ENCODE assay signal across 18 mouse cellular contexts in genomic region chr4:141861591-141862295, GRCm38 (mm10). TPM values are rescaled to one million over a fixed set of nuclear protein-coding genes. Genes with fewer than 3 reads are reported as not detected.
A peak's percentile ranks its signal among the peaks of the same experiment; 100 is the strongest.
DNase-seq lines count a peak whose midpoint lies in the region; ATAC-seq and TF ChIP-seq lines count a peak whose summit lies in the region.
"Had no signal": no experiment of that assay in that cellular context is flagged by ENCODE, and none has a peak within 500 bp of the region (broad histone marks: within the 10 kb centered on the region; RNA-seq: fewer than 3 reads in every experiment).

No protein-coding gene starts in this region.

- peaks cover 3% of the 10 kb centered on the region; the same call in 1 of the 2 replicates for H3K4me1 ChIP-seq in lung, postnatal 0 days (ENCODE audit: insufficient read depth, low read depth, low read length)
- peaks cover 10% of the 10 kb centered on the region for H3K4me1 ChIP-seq in limb, embryonic 10.5 days

- no peaks in the 10 kb centered on the region for H3K36me3 ChIP-seq in lung, postnatal 0 days (ENCODE audit: insufficient read depth, low read length)
- H3K36me3 ChIP-seq in limb, embryonic 10.5 days: peaks cover 19% of the 10 kb centered on the region

- no peak overlapping the region for H3K4me3 ChIP-seq in lung, postnatal 0 days (ENCODE audit: low read depth, low read length)
- H3K4me3 ChIP-seq in limb, embryonic 10.5 days: no peak overlapping the region
- H3K4me3 ChIP-seq: embryonic facial prominence, embryonic 13.5 days; forebrain, embryonic 13.5 days; heart, embryonic 13.5 days; lung, embryonic 15.5 days had no signal

- TF ChIP-seq EP300 in lung, postnatal 0 days (IDR thresholded peaks at IDR 0.05): peak; percentile 24; the same call in 1 of the 2 replicates

- H3K4me2 ChIP-seq in lung, postnatal 0 days (replicated peaks; ENCODE audit: low read depth, low read length): no peak overlapping the region
- H3K4me2 ChIP-seq: embryonic facial prominence, embryonic 13.5 days; forebrain, embryonic 13.5 days; heart, embryonic 13.5 days; lung, embryonic 15.5 days had no signal

- ATAC-seq in lung, postnatal 0 days: peak; percentile 51
- ATAC-seq: forebrain, embryonic 13.5 days had no signal

- no peak overlapping the region; the same call in 1 of the 2 replicates for H3K27ac ChIP-seq in lung, postnatal 0 days (ENCODE audit: low read length)
- H3K27ac ChIP-seq in limb, embryonic 10.5 days: no peak overlapping the region; the same call in 1 of the 2 replicates
- H3K27ac ChIP-seq: embryonic facial prominence, embryonic 13.5 days; forebrain, embryonic 13.5 days; heart, embryonic 13.5 days; lung, embryonic 15.5 days had no signal

- no peaks in the 10 kb centered on the region for H3K27me3 ChIP-seq in lung, postnatal 0 days (replicated peaks; ENCODE audit: insufficient read depth, low read length)
- H3K27me3 ChIP-seq in limb, embryonic 10.5 days (ENCODE audit: low read depth, poor library complexity, severe bottlenecking): no peaks in the 10 kb centered on the region
- H3K27me3 ChIP-seq: embryonic facial prominence, embryonic 13.5 days; forebrain, embryonic 13.5 days; heart, embryonic 13.5 days; lung, embryonic 15.5 days had no signal

- no peaks in the 10 kb centered on the region for H3K9me3 ChIP-seq in lung, postnatal 0 days (ENCODE audit: low read length)
- H3K9me3 ChIP-seq in limb, embryonic 10.5 days (replicated peaks): no peaks in the 10 kb centered on the region
- H3K9me3 ChIP-seq: embryonic facial prominence, embryonic 13.5 days; forebrain, embryonic 13.5 days; heart, embryonic 13.5 days; lung, embryonic 15.5 days had no signal

- DNase-seq in adrenal gland, postnatal 25 days: peak; percentile 38
- DNase-seq in adrenal gland, postnatal 4 days (ENCODE audit: low spot score in 2 of 2): no peak
- peak; percentile 0 for DNase-seq in spleen, adult 12 weeks (ENCODE audit: low spot score)
- no peak for DNase-seq in spleen, adult 18-20 months
- peak; percentile 58 for DNase-seq in lung, postnatal 0 days (ENCODE audit: low spot score)
- DNase-seq in testis, postnatal 10 days (ENCODE audit: low spot score): peak; percentile 67
- DNase-seq in limb, embryonic 10.5 days (ENCODE audit: low spot score): no peak
- DNase-seq in retina, postnatal 1 day: no peak
- DNase-seq: cerebellum, adult 18-20 months; gastrocnemius, postnatal 14 days; thymus, postnatal 14 days had no signal

- H3K9ac ChIP-seq in lung, postnatal 0 days (replicated peaks; ENCODE audit: low read depth): no peak overlapping the region
- H3K9ac ChIP-seq: embryonic facial prominence, embryonic 13.5 days; forebrain, embryonic 13.5 days; heart, embryonic 13.5 days; lung, embryonic 15.5 days had no signal

- TF ChIP-seq CTCF in lung, postnatal 0 days (IDR thresholded peaks at IDR 0.05): no peak

- WGBS in lung, postnatal 0 days: 67% methylated on average over 17 of the region's 17 CpGs
- WGBS in limb, embryonic 10.5 days: 89% methylated on average over 17 of the region's 17 CpGs

RNA-seq across cellular contexts. Expression of gene Efhd2, which starts 13.0 kb away (rescaled TPM):
- total RNA-seq in adrenal gland, postnatal 25 days (2021): 20.9 and 30.8 TPM in 2 replicates
- 10 to 100 TPM; 36.3 to 37.1 TPM for total RNA-seq in adrenal gland, postnatal 4 days (2021)
- 81.6 and 88.4 TPM in 2 replicates for polyA plus RNA-seq in lung, postnatal 0 days (2015; fragmentation: Nextera tagmentation; extraction: Ambion mirVana)
- 33.7 and 35.1 TPM in 2 replicates for polyA plus RNA-seq in limb, embryonic 10.5 days (2016; fragmentation: Nextera tagmentation; extraction: Ambion mirVana)

RNA-seq across cellular contexts. Expression of gene Ctrc, which starts 15.6 kb away (rescaled TPM):
- not detected in 2 replicates for total RNA-seq in adrenal gland, postnatal 25 days (2021)
- total RNA-seq in adrenal gland, postnatal 4 days (2021): 10 to 100 TPM in 1 of 2 experiments, not detected in 1; 54.8 TPM
- polyA plus RNA-seq in lung, postnatal 0 days (2015; fragmentation: Nextera tagmentation; extraction: Ambion mirVana): not detected in 2 replicates
- not detected in 2 replicates for polyA plus RNA-seq in limb, embryonic 10.5 days (2016; fragmentation: Nextera tagmentation; extraction: Ambion mirVana)
- total RNA-seq: gastrocnemius, postnatal 14 days; layer of hippocampus, adult 18-20 months; left cerebral cortex, postnatal 36 days had no signal
- polyA plus RNA-seq: embryonic facial prominence, embryonic 13.5 days; forebrain, embryonic 13.5 days; heart, embryonic 13.5 days; intestine, embryonic 14.5 days; lung, embryonic 15.5 days had no signal

RNA-seq across cellular contexts. Expression of gene Cela2a, which starts 35.8 kb away (rescaled TPM):
- total RNA-seq in adrenal gland, postnatal 25 days (2021): 0.52 TPM in 1 of 2 replicates, not detected in the other
- 1,000 to 10,000 TPM in 1 of 2 experiments, under 1 TPM in 1; 0.56 to 1,571 TPM for total RNA-seq in adrenal gland, postnatal 4 days (2021)
- not detected in 2 replicates for polyA plus RNA-seq in lung, postnatal 0 days (2015; fragmentation: Nextera tagmentation; extraction: Ambion mirVana)
- polyA plus RNA-seq in limb, embryonic 10.5 days (2016; fragmentation: Nextera tagmentation; extraction: Ambion mirVana): not detected in 2 replicates
- total RNA-seq: gastrocnemius, postnatal 14 days; layer of hippocampus, adult 18-20 months; left cerebral cortex, postnatal 36 days had no signal
- polyA plus RNA-seq: embryonic facial prominence, embryonic 13.5 days; heart, embryonic 13.5 days; lung, embryonic 15.5 days had no signal

Comparison
In these comparisons a context has a peak if more than half of its experiments do, and no peak if none do; other contexts are left out.
1. DNase-seq: peak in adrenal gland, postnatal 25 days (single experiment), spleen, adult 12 weeks (single experiment), lung, postnatal 0 days (single experiment) and testis, postnatal 10 days (single experiment); none in adrenal gland, postnatal 4 days (0 of 2), spleen, adult 18-20 months (0 of 2), limb, embryonic 10.5 days (single experiment) and retina, postnatal 1 day (single experiment).